Mouse (Mus musculus) cerebellum, adult 18-20 months (tissue): Measurements from ENCODE around the gene Rasgef1b.

Source experiments
- DNase-seq, 2 experiments: peaks; one replicate each; pipeline ENCODE4 v3.0.0; 2021

Gene Rasgef1b

DNA sequence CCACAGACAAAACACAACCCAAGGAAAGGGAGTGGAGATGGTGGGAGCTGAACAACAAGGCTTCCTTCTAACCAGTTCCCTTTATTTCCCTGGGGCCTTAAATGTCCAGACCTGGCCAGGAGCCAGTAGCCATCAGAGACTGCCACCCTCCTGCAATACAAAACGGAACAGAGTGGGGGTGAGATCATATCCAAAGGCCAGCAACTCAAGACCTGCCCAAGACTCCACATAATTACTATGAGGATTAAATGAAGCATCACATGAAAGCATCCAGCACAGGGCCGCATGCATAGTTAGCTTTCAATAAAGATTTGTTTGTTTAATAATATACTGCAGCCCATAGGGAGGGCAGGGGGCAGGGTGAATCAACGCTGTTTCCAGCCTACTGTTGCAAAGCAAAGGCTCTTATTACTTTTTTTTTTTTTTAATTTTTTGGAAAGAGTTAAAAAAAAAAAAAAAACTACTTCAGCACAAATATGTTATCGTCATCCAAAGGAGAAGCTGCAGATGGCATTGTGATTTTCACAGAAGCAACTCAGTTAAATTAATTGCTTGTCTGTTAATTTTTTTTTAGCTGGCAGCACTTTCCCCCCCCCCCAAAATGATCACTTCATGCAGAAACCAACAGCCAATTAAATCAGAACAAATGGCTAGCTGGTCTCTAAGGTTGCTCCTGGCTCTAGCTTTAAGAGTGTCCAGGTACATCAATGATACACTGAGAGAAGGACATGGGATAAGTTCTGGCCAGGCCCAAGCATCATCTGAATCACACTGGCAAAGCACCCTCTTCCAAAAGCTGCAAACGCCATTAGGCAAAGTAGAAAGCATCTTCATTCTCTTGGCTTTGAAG, 241.6 kb downstream of the Rasgef1b start:
- no peak for DNase-seq

DNA sequence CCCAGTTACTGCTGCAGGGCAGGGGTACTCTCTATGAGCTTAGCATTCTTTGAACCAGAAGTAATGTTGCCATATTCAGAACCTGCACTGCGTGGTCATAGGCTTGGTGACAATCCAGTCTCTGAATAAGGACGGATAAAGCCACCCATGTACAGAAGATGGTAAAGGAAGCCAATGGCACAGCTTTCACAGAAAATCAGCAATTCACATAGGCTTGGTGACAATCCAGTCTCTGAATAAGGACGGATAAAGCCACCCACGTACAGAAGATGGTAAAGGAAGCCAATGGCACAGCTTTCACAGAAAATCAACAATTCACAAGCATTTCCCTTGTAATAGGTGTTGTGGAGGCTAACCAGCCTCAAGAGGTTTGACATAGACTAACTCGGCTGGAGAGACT, 245.7 kb downstream of the Rasgef1b start:
- DNase-seq: no peak

DNA sequence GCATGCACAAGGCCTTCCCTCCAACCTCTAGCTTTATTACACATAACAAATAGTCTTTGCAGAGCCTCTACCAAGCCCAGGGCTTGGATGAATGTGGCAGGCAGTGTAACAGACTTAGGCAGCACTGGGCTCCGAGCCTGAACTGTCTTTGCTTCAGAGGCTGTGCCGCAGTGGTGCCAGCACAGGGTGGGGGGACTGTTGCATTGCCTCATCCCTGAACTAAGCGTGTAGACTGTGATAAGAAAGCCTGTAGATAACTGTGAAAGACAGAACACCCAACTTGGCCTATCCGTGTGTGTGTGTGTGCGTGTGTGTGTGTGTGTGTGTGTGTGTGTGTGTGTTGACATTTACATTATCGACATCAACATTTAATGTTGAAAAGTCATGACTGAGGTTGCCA, 246.3 kb downstream of the Rasgef1b start:
- DNase-seq: no peak

GRCm38 (mm10) chr5:99482016-99482415, 246.8 kb downstream of the Rasgef1b start:
- no peak for DNase-seq

DNA sequence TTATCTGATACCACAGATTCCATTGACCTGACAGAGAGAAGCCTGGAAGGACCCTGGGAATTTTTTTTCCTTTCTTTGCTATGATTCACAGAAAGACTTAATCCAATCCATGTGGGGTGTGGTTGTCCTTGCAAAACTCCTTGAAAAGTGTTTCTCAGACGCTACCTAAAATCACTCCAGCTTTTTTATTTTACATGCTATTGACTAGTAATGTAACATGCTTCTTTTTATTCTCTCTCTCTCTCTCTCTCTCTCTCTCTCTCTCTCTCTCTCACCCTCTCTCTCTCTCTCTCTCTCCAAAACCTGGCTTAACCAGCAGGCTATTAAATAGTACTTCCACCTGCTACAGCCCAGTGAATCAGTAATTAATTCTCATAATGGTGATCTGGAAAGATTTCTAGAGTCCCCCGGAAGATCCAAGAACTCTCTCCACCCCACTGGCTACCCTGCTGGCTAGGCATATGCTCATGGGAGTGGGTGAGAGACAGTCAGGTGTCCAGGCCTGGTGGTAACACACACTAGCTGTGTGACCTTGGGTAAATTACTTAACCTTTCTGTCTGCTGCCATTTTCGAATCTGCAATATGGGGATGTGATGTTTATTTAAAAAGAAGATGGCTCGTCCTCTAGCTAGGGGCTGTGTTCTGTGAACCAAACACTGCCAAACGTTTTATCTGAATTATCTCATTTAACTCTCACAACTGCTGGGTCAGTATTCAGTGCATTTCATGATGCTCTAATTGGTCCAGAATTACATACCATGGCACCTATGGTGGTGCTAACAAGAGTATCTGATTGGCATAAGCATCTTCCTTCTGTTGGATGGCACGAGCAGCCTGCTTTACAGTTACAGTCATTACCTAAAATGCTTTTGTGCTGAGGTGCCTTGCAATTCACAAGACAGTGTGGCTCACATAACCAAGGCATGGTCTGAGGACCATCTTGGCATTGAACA, 248.5 kb downstream of the Rasgef1b start:
- DNase-seq: peak; percentile 35 to 45

- DNase-seq: peak; percentile 60 to 68
Measured at GRCm38 (mm10) chr5:99479263-99480077, 249.4 kb downstream of the Rasgef1b start.

DNA sequence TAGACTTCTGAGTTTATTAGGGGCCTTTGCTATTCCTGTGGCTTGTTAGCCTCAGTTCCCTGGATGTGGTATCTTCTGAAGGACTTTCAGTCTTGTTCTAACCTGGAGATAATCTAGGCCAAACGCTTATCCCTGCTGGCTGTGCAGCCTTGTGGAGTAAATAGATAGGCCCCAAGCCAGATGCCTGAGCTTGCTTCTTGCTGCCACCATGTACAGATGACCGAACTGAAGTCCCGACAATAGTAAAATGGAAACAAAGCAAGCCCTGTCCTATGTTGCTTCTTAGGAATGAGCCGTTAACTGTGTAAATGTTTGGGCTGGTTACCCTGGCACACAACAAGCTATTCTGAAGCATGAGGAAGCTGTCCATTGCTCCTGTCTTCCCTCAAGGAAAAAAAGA, 250.1 kb downstream of the Rasgef1b start:
- peak in 1 of 2 experiments; percentile 9 for DNase-seq

DNA sequence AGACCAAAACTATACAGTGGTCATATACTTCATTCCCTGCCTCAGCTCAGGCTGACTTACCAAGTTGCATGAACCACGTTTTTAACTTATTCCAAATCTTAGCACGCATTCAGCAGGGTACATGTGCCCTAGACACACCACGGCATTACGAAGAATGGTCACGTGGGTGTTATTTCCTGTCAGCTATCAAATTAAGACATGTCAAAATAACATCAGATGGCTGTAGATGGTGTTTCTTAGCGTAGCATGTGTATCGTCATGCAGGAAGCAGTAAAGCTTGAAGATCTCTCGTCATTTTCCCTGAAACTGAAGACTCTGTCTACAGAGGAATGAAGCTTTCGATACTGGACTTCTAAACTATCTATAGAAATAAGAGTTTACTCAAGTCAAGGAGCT, 251.4 kb downstream of the Rasgef1b start:
- DNase-seq: no peak

- no peak for DNase-seq
Measured at GRCm38 (mm10) chr5:99476640-99477419, 252.0 kb downstream of the Rasgef1b start.

GRCm38 (mm10) chr5:99472607-99473335, 256.1 kb downstream of the Rasgef1b start:
- DNase-seq: no peak

GRCm38 (mm10) chr5:99471790-99472189, 257.1 kb downstream of the Rasgef1b start:
- no peak for DNase-seq

DNA sequence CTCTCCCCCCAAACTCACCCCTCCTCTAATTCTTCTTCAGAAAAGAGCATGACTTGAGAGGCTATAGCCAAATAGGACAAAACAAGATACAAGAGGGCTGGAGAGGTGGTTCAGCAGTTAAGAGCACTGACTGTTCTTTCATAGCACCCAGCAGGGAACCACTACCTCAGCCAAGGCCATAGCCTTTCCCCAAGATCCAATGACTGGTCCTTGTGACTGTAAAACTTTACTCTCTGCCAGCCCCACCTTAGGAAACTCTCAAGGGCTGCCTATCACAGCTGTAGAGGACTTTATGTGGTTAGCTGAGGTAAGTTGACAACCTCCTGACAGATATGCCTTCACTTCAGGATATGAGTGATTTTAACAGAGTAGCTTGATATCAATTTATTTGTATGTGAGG, 258.3 kb downstream of the Rasgef1b start:
- DNase-seq: no peak

GRCm38 (mm10) chr5:99459007-99459406, 269.9 kb downstream of the Rasgef1b start:
- DNase-seq: no peak

- DNase-seq: no peak
Measured at GRCm38 (mm10) chr5:99457291-99457690, 271.6 kb downstream of the Rasgef1b start.

DNA sequence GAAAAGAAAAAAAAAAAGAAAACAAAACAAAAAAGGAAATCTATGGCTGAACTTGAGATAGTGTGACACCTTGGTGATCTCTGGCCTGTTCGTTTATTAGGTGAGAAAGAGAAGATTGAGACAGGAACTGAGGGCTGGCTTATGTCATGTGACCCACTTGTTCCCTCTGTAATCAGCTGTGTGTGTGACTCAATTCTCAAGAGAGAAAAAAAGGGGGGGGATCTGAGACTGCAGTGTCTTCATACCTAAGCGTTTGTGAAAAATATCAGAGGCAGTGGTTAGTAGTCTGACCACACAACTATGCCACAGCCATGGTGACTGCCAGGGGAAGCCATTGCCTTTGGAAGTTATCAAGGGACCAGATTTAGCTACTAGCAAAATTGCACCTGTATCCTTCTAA, 276.9 kb downstream of the Rasgef1b start:
- no peak for DNase-seq

- DNase-seq: no peak
Measured at GRCm38 (mm10) chr5:99451416-99451815, 277.4 kb downstream of the Rasgef1b start.

DNA sequence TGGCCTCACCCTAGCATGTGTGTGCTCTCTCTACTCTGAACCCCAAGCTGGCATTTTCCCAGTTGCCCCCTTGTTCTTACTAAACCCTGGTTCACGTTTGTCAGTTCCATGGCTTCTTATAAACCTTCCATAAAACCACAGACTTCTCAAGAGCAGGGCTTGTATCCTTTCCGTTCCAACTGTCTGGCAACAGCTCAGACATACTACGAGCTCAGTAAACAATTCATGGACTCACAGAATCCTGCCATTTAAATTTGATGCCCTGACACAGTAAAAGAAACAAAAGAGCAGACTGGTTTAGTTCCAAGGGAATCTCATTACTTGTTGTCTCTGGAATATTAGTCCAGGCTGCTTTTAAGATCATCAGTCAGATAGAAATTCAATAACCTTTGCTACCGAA, 277.9 kb downstream of the Rasgef1b start:
- DNase-seq: no peak

- no peak for DNase-seq
Measured at GRCm38 (mm10) chr5:99450463-99450862, 278.4 kb downstream of the Rasgef1b start.

- no peak for DNase-seq
Measured at GRCm38 (mm10) chr5:99447481-99447880, 281.4 kb downstream of the Rasgef1b start.

DNA sequence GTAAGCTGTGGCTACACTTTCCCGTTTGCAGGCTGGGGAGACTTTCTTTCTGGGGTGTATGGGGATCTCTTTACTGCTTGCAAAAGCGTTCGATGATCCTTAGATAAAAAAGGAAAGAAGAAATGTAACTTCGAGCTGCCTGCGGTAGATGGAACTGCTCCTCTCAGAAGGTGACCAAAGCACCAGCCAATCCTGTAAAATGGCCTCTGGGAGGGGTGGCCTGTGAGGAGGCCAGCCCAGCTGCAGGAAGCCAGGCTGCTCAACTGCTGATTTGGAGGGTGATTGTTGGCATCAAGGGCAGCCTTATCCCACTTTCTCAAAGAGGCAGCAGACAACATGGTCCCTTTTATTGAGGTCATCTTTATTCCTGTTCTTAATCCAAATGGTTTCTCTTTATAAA, 283.6 kb downstream of the Rasgef1b start:
- no peak for DNase-seq

- DNase-seq: no peak
Measured at GRCm38 (mm10) chr5:99444777-99445176, 284.1 kb downstream of the Rasgef1b start.
